Mouse (Mus musculus) thymus, postnatal 0 days (tissue): ENCODE results near the gene Pnpla1. TPM values are rescaled to one million over a fixed set of nuclear protein-coding genes. Genes with fewer than 3 reads are reported as not detected.
A peak's percentile ranks its signal among the peaks of the same experiment; 100 is the strongest.
"Not testable (repeated sequence)": the region's sequence is repeated elsewhere in the genome, so short reads cannot be mapped to it uniquely, and the experiment has no call there.

Experiments
- DNase-seq: peaks from one replicate; pipeline ENCODE4 v3.0.0-alpha.2; 2015; ENCODE audit warnings: low spot score
- polyA plus RNA-seq: library from polyadenylated mRNA; unstranded; fragments of >200 nt; fragmentation: Nextera tagmentation; extraction: Ambion mirVana; gene quantifications from 2 replicates; pipeline ENCODE4 v1.2.1, GENCODE M21; 2015

Pnpla1 gene
- polyA plus RNA-seq, 1 experiment from 2014 or later: not detected

DNA sequence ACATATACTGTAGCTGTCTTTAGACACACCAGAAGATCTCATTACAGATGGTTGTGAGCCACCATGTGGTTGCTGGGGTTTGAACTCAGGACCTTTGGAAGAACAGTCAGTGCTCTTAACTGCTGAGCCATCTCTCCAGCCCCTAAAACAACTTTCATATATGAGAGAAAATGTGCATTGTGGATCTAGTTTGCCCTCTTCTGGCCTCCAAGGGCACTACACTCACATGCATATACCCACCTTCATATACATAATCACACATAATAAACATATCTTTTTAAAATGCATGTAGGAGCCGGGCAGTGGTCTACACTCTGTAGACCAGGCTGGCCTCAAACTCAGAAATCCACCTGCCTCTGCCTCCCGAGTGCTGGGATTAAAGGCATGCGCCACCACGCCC lies 16.3 kb upstream of the Pnpla1 start:
- DNase-seq: not testable (repeated sequence)

DNA sequence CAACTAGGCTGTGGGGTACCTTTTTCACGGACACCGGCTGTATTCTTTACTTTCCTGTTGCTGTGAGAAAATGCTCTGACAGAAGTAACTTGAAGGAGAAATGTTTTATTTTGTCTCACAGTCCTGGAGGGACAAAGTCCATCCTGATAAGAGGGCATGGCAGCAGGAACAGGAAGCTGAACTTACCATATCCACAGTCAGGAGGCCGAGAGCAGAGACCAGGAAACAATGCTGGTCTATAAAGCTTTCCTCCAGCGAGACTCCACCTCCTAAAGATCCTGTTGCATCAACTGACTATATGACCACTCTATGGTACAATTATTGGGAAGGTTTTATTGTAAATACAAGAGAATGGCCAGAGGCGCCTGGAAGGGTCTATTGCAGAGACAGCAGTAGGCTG lies 14.5 kb upstream of the Pnpla1 start:
- DNase-seq: no peak

DNA sequence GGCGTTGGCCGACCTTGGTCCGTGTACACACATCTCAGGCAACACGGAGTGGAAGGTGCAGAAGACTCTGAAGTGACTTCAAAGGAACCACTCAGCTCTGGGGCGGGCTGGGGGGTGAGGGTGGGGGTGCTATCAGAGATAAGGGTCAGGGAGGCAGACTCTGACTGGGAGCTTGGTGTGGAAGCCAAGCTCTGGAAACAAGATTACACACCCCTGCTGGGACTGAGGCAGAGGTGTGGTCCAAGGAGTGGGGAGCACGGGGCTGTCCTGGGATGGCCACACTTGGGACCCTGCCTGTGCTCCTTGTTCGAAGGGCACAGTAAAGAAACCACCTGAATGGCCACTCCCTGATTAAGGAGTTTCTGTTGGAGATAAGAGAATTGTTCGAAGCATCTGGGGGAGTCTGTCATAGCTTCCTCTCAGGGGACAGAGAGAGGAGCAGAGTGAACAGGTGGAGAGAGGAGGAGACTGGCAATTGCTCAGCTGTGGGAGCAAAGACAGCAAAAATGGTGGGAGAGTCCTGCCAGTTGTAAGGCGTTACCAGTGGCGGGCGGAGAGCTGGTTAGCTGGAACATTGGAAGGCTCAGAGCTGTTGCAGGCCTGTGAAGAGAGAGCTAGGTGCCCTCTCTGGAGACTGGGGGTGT lies 11.1 kb upstream of the Pnpla1 start:
- no peak for DNase-seq

DNA sequence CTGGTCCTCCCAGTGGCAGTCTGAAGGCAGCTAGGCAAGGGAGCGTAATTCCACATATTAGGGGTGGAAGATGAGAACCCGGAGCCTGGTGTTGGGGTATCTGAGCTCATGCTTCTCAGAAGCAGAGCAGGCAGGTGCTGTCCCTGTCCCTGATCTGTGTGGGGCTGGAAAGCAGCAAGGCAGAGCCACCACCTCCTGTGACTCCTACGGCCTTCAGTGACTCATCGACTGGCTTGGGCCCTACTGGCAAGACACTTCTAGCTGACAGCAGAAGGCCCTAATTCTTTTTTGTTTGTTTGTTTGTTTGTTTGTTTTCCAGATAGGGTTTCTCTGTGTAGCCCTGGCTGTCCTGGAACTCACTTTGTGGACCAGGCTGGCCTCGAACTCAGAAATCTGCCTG lies 7.7 kb upstream of the Pnpla1 start:
- DNase-seq: no peak

DNA sequence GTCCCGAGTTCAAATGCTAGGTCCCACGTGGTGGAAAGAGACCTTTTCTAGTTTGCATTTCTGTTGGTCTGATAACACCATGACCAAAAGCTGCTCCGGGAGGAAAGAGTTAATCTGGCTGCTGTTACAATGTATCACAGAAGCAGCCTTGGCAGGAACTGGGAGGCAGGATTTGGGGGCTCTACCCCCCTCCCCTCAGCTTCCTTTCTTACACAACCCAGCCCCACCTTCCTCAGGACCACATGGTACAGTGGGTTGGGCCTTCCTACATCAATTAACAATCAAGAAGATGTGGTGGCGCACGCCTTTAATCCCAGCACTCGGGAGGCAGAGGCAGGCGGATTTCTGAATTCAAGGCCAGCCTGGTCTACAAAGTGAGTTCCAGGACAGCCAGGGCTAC lies 3.8 kb upstream of the Pnpla1 start:
- no peak for DNase-seq

DNA sequence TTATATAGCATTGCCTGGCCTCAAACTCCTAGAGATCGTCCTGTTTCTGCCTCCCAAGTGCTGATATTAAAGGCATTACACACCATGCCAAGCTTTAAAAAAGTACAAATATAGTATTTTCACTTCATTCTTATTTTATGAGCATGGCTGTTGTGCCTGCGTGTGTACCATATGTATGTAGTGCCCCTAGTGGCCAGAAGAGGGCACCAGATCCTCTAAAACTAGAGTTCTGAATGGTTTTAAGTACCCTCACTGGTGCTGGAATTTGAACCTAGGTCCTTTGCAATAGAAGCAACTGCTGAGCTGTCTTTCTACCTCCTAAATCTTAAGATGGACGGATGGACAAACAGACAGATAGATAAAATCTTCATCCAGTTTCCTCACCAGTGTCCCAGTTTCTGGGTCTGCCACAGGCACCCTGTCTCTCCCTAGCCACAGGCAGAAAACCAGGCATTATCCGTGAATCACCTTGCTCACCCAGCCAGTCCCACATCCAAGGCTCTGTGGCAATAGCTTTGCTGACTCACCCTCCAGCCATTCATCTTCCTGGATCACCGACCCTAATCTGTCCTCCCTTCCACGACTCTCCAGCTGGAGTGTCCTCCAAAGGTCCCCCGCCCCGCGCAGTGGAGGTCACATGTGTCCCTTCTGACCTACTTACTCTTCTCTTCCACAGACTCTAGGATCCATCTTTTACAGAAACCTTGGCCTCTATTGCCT lies 2.9 kb upstream of the Pnpla1 start:
- DNase-seq: peak; percentile 58

DNA sequence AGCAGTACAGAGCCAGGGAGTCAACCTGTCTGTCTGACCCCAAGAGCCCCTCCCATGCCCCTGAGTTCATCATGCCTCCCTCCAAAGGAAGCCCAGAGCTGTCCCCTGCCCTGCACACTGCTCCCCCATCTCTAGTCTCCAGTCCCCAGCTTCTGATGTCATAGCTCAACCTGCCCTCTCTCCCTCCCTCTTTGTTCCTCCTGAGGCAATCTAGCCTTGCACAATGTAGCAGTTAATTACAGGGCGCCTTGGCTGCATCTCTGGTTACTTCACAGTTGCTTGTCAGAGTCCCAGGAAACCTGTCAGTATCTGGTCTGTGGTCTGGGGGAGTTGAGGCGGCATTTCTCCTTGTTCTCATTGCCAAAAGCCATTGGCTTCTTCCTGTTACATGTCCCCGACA lies 2.2 kb upstream of the Pnpla1 start:
- no peak for DNase-seq

DNA sequence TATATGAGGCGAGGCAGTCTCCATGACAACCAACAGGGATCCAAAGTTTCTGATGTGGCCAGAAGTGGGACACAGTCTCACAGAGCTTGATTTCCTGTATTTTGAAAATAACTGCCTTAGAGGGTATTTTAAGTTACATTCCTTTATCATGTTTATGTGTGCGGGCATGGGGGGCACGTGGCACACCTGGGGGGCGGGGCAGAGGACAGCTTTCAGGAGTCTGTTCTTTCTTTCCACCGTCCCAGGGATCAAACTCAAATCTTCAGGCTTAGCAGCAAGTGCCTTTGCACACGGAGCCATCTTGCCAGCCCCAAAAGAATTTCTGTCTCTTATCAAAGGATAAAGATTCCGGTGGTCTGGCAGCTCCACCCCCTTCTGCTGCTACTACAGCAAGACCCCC lies 5.7 kb downstream of the Pnpla1 start:
- peak; percentile 48 for DNase-seq

DNA sequence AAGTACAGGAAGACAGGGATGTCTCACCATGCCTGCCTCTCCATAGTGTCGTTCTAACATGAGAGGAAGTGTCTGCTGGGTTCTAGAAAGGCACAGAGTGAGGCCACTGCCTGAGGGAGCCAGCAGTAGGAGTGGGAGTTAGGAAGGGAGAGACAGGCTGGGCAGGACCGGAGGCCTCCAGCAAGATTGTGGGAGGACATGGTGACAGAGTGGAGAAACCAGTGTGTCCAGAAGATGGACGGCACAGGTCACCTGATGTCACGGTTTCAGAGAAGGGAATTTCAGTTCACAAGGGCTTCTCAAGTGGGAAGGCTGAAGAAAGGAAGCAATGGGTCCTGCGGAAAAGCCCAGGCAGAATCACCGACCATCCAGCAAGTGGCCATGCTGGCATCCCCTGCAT lies 6.3 kb downstream of the Pnpla1 start:
- no peak for DNase-seq

DNA sequence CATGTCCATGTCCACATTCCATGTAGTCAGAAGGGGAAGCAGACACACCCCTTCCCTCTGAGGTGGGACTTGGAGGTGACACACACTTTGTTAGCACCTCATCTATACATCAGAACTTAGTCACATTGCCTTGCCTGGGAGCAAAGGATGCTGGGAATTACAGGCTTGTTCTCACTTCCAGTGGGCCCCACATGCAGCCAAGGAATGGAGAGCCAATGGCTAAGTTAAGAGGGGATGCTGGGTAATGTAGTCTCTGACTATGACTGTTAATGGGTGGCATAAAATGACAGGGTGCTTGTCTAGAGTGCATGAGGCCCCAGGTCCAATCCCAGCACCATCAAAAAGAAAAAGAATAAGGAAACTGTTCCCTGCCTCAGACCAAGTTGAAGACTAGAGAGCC lies 8.7 kb downstream of the Pnpla1 start:
- no peak for DNase-seq

DNA sequence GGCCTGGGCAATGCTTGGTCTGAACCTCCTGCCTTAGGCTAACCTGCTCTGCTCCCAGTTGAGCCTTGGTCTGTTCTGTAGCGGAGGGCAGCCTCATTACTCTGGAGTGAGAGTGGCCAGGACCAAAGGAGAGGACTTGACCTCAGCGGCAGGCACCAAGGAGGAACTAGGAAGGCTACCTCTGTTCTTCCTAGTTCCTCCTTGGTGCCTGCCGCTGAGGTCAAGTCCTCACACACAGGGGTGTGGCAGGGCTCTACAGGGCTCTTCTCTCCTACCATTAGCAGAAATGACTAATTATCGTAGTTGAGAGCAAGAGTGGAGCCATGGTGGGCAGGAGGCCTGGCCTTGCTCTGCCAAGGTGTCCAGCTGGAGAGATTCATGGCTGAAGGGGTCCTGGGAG lies 9.2 kb downstream of the Pnpla1 start:
- DNase-seq: no peak

DNA sequence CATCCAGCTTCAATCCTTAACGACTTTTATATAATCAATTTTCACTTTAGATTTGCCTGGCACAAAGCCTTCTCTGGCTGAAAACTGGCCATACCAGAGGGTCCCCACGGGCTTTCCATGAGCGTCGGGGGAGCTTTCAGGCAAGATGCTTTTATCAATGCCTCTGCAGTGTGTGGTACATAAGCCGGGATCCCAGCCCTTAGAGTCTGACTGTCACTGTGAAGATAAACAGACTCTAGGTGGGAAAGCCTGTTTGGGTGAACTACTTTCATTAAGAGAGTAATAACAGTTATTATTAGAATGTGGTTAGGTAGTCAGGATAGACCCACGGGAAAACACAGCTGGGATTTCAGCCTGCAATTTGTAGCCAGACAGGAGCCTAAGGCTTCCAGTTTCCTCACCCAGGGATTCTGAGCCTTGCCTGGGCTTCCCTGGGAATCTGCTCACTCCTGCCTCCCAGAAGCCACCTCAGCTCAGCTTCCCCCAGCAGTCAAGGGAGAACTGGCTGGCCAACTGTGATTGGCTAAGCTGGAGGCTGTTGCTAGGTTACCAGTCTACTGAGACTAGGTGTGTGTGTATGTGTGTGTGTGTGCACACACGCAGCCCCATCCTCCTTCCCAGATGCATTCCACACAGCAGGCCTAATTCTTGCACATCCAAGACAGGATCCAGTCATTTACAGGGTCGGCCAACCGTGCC lies 11.3 kb downstream of the Pnpla1 start:
- no peak for DNase-seq

DNA sequence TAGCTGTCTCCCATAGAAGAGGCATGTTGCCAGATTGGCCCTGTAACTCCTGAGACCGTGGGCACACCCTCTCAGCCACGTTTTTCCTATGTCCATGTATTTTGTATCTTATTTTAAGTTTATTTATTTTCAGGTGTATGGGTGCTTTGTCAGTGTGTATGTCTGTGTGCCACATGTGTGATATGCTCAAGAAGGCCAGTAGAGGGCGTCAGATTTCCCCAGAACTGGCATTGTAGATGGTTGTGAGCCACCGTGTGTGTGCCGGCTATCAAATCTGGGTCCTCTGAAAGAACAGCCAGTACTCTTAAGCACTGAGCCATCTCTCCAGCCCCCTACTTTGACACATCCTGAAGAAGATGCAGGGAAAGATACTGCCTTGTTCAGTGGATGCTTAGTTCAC lies 12.2 kb downstream of the Pnpla1 start:
- no peak for DNase-seq

DNA sequence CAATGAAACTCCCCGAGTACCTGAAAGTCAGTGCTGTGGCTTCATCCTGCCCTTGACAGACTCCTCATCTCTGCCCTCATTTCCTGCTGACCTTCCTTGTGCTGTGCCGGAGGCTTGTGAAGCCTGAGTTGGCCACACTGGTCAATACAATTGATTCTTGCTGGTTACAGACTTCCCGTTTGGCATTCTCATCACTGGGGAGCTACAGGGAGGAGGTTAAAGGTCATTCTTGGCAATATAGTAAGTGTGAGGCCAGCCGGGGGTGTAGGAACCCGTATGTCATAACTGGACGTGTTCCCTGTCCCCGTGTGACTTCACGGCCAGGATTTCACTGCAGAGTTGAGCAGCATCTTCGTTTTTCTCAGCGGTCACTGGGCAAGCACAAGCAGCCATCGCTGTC lies 13.6 kb downstream of the Pnpla1 start:
- no peak for DNase-seq

DNA sequence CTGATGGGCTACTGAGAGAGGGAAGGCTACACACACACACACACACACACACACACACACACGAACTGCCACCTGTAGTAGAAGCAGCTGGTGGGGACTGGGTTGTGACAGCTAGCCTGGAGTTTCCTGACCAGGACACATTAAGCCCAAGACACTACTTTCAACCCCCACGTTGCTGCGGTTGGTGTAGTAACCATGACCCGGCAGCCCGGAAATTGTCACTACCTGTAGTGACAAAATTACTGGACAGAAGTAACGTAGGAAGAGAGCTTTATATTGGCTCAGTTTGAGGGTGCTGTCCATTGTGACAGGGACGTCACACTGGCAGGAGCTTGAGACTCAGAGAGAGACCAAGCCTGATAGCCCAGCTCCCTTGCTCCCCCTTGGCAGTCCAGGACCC lies 14.1 kb downstream of the Pnpla1 start:
- DNase-seq: no peak

DNA sequence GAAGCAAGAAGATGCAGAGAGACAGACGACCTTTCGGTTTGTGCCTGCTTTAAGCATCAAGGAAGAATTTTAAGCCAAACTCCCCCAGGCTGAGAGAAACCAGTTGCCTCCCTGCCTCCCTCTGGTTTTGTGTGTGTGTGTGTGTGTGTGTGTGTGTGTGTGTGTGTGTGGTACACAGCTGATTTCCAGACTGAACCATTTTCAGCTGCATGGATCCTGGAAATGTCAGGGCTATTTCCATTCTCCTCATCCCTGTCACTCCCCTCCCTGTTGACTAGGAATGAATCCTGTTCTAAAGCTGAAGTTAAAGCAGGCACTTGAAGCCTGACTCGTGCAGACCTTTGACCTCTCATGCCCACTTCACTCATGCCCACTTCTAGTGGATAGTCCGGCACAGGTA lies 16.0 kb downstream of the Pnpla1 start:
- no peak for DNase-seq

DNA sequence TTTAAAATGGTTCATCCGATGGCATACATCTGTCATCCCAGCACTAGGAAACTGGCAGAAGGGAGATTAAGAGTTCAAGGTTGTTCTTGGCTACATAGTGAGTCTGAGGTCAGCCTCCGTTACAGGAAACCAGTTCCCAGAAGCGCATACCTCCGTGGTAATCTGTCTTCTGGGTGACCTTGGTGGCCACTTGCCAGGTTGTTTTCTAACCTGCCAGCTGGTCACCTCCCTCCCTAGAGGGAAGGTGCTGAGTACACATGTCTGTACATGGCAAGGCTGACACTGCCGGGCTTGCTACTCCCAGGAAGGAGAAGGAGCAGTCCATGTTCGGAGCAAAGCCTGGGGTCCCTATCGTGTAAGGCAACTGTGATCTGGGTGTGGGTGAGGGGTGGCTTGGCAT lies 16.6 kb downstream of the Pnpla1 start:
- no peak for DNase-seq

DNA sequence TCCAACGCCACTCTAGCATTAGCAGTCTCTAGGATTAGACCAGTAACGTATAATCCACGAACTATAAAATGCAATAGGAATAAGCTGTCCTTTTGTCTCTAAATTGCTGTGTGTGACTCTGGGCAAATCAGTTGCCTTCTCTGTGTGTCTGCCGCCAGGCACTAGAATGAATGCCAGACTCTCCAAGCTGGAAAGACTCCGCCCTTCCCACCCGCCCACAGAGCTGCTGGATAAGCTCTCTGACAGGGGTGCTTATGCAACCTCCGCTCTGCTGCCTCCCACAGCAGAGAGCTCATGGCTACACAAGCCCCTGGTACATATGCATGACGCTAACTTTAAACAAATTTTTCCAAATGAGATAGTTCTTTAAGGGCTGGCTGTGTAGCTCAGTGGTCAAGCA lies 17.1 kb downstream of the Pnpla1 start:
- no peak for DNase-seq

DNA sequence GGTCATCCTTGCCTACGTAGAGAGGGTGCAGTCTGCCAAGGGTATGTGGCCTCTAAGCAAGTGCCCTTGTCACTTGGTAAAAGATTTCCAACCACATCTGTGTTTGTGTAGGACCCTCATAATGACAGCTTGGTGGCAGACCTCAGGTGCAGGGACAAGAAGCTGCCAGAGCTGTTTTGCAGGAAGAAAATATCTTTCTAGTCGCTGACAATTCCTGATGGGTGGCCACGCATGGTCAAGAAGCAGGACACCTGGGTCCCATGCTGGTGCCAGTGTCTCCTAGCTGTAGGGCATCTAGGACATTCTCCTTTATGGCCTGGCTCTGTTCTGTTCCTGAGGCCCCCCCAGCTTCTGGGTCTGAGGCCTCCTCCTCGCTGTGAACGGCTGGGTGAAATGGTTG lies 18.1 kb downstream of the Pnpla1 start:
- no peak for DNase-seq

DNA sequence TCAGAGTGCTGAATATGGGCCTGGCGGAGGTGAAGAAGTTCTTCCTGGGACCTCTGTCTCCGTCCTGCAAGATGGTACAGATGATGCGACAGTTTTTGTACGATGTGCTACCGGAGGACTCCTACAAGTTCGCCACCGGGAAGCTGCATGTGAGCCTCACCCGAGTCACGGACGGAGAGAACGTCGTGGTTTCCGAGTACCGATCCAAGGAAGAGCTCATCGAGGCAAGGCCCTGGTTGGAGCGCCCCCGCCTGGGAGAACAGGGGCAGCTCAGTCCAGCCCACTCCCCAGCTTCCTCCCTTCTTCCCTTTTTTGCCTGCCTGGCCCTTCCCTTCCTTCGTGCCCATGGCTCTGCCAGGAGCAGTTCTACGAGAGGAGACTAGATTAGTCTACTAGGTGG lies 18.6 kb downstream of the Pnpla1 start:
- peak; percentile 47 for DNase-seq

DNA sequence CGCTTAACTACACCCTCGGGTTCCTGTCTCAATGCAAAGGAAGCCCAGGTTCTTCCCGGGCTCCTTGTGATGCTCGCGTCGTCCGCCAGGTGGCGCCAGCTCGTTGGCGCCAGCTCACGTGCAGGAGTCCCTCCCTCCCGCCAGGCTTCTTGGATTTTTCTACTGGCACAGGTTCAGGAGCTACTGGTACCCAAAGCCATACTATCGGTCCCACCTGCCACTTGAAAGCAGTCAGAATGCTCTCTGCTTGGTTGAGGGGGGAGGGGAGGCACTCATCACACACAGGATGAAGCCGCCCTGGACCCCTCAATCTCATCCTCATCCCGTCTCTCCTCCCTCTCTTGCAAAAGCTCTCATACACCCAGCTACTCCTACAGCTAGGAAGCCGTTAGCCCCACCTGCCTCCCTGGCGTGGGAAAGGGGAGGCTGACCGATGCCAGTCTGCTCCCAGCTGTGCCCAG lies 21.8 kb downstream of the Pnpla1 start:
- DNase-seq: peak; percentile 79

DNA sequence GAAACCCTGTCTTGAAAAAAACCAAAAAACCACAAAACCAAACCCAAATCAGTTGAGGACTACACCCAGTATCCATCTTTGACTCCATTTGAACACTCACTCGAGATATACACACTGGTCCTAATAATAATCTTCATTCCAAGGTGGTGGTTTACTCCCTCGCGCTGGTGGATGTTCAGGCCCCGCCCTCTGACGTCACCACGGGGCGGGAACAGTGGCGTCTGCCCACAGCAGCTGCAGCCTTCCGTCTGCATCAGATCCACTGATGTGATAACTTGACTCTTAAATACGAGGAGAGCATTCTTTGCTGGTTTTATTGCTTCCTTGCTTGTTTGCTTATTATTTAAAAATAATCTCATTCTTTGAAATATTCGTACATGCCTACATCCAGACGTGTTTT lies 24.1 kb downstream of the Pnpla1 start:
- peak; percentile 89 for DNase-seq

DNA sequence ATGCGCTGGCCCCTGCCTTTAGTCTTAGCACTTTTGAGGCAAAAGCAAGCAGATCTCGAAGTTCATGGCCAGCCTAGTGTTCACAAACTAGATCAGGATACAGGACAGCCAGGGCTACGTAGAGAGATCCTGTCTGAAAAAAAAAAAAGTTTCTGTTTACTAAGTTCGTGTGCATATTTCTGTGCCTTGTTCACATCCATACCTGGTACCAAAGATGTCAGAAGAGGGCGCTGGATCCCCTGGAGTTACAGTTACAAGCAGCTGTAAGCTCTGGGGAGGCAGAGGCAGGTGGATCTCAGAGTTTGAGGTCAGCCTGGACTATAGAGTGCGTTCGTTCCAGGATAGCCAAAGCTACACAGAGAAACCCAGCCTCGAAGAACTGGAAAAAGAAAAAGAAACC lies 24.6 kb downstream of the Pnpla1 start:
- DNase-seq: peak; percentile 40
